Mouse (Mus musculus): ENCODE data around the gene Cldn8.
A peak's percentile ranks its signal among the peaks of the same experiment; 100 is the strongest.

Cldn8 gene

GRCm38 (mm10) chr16:88563045-88563913 lies at the start of gene Cldn8:
Cldn8 (minus strand) TSS chr16:88563183.
- no peak for DNase-seq (ENCODE audit: low spot score in 2 of 2)

GRCm38 (mm10) chr16:88612712-88613111 lies 49.7 kb upstream of the Cldn8 start:
- DNase-seq (ENCODE audit: low spot score in 2 of 2), result no peak

GRCm38 (mm10) chr16:88611922-88612321 lies 48.9 kb upstream of the Cldn8 start, which contains the start of gene Krtap24-1:
Krtap24-1 (minus strand) TSS chr16:88612279.
- DNase-seq (ENCODE audit: low spot score in 2 of 2), result no peak

- no peak for DNase-seq (ENCODE audit: low spot score in 2 of 2)
These were observed 41.6 kb upstream of the Cldn8 start for GRCm38 (mm10) chr16:88604570-88604969.

- no peak for DNase-seq (ENCODE audit: low spot score in 2 of 2)
These were observed 39.5 kb upstream of the Cldn8 start for GRCm38 (mm10) chr16:88602464-88602863.

- no peak for DNase-seq (ENCODE audit: low spot score in 2 of 2)
These were observed 37.3 kb upstream of the Cldn8 start for GRCm38 (mm10) chr16:88600303-88600702.

GRCm38 (mm10) chr16:88599504-88600237 lies 36.7 kb upstream of the Cldn8 start:
- no peak for DNase-seq (ENCODE audit: low spot score in 2 of 2)

- no peak for DNase-seq (ENCODE audit: low spot score in 2 of 2)
These were observed 29.8 kb upstream of the Cldn8 start for GRCm38 (mm10) chr16:88592758-88593157.

- DNase-seq (ENCODE audit: low spot score in 2 of 2), result no peak
These were observed 20.4 kb upstream of the Cldn8 start for GRCm38 (mm10) chr16:88583338-88583737.

- no peak for DNase-seq (ENCODE audit: low spot score in 2 of 2)
These were observed 13.1 kb upstream of the Cldn8 start for GRCm38 (mm10) chr16:88575885-88576679.

GRCm38 (mm10) chr16:88572904-88573404 lies 10.0 kb upstream of the Cldn8 start:
- no peak for DNase-seq (ENCODE audit: low spot score in 2 of 2)

- DNase-seq (ENCODE audit: low spot score in 2 of 2), result no peak
These were observed 7.2 kb upstream of the Cldn8 start for GRCm38 (mm10) chr16:88570136-88570535.

GRCm38 (mm10) chr16:88569732-88570131 lies 6.7 kb upstream of the Cldn8 start:
- DNase-seq (ENCODE audit: low spot score in 2 of 2), result no peak

GRCm38 (mm10) chr16:88569096-88569495 lies 6.1 kb upstream of the Cldn8 start:
- DNase-seq (ENCODE audit: low spot score in 2 of 2), result no peak

GRCm38 (mm10) chr16:88561617-88562164 lies 1.3 kb downstream of the Cldn8 start:
- no peak for DNase-seq (ENCODE audit: low spot score in 2 of 2)

GRCm38 (mm10) chr16:88542488-88542887 lies 20.5 kb downstream of the Cldn8 start:
- peak in 1 of 2 experiments; percentile 11 for DNase-seq (ENCODE audit: low spot score in 2 of 2)

GRCm38 (mm10) chr16:88539841-88540487 lies 23.0 kb downstream of the Cldn8 start:
- DNase-seq (ENCODE audit: low spot score in 2 of 2), result no peak

GRCm38 (mm10) chr16:88511348-88511747 lies 51.6 kb downstream of the Cldn8 start:
- no peak for DNase-seq (ENCODE audit: low spot score in 2 of 2)

Measured in cerebellum, postnatal 4 days (tissue).